Mouse (Mus musculus) monocyte, adult 5-6 weeks (primary cell): Measurements from ENCODE around the gene Wdr45. TPM values are rescaled to one million over a fixed set of nuclear protein-coding genes. Genes with fewer than 3 reads are reported as not detected.

Experiments
- ATAC-seq: fragments of 153-309, 156-312 bp; replicated peaks from 2 replicates; pipeline ENCODE4 v1.8.0; 2017; ENCODE audit warnings: mild to moderate bottlenecking; ENCODE audit not compliant: low TSS enrichment, insufficient number of reproducible peaks, severe bottlenecking, poor library complexity, low FRiP score
- total RNA-seq: library from RNA; stranded (forward); fragments of 200-1000, 200-491, 200-594 nt; gene quantifications from 3 replicates; pipeline ENCODE4 v1.2.3, GENCODE M21; 2017

Wdr45 gene
- 27.2 to 41.6 TPM (median 36.4 TPM) in 3 replicates for total RNA-seq

GRCm38 (mm10) chrX:7714135-7714899 is at the start of gene Wdr45:
Wdr45 (plus strand) TSS chrX:7714333.
- ATAC-seq = peak; percentile 99

- no peak for ATAC-seq
Measured at GRCm38 (mm10) chrX:7664791-7665190, 49.3 kb upstream of the Wdr45 start.

GRCm38 (mm10) chrX:7665739-7666502 is 48.2 kb upstream of the Wdr45 start:
- no peak for ATAC-seq

- ATAC-seq = peak; percentile 48
Measured at GRCm38 (mm10) chrX:7670390-7670881, 43.7 kb upstream of the Wdr45 start.

GRCm38 (mm10) chrX:7670921-7671623 is 43.1 kb upstream of the Wdr45 start, which contains the start of gene Plp2:
Plp2 (minus strand) TSS chrX:7671390.
- ATAC-seq = 0 out of 2 replicates have a peak, but pooled peaks have one; percentile 16

- ATAC-seq = no peak
Measured at GRCm38 (mm10) chrX:7672739-7673138, 41.4 kb upstream of the Wdr45 start.

- peak; percentile 42 for ATAC-seq
Measured at GRCm38 (mm10) chrX:7673578-7674281, 40.4 kb upstream of the Wdr45 start.

GRCm38 (mm10) chrX:7674284-7675000 is 39.7 kb upstream of the Wdr45 start:
- no peak for ATAC-seq

- no peak for ATAC-seq
Measured at GRCm38 (mm10) chrX:7675001-7675380, 39.1 kb upstream of the Wdr45 start.

GRCm38 (mm10) chrX:7678986-7679385 is 35.1 kb upstream of the Wdr45 start:
- ATAC-seq = no peak

- ATAC-seq = peak; percentile 95
Measured at GRCm38 (mm10) chrX:7679405-7680056, 34.6 kb upstream of the Wdr45 start.

- ATAC-seq = no peak
Measured at GRCm38 (mm10) chrX:7680057-7680412, 34.1 kb upstream of the Wdr45 start.

- ATAC-seq = no peak
Measured at GRCm38 (mm10) chrX:7680864-7681263, 33.3 kb upstream of the Wdr45 start, which contains the start of gene Magix. Magix (minus strand) TSS chrX:7681251.

- no peak for ATAC-seq
Measured at GRCm38 (mm10) chrX:7688321-7688720, 25.8 kb upstream of the Wdr45 start.

- ATAC-seq = no peak
Measured at GRCm38 (mm10) chrX:7690486-7690885, 23.6 kb upstream of the Wdr45 start.

- ATAC-seq = peak; percentile 62
Measured at GRCm38 (mm10) chrX:7692862-7693261, 21.3 kb upstream of the Wdr45 start.

GRCm38 (mm10) chrX:7696520-7696919 is 17.6 kb upstream of the Wdr45 start:
- no peak for ATAC-seq
